Mouse (Mus musculus): Measurements from ENCODE around the gene Vav3. TPM values are rescaled to one million over a fixed set of nuclear protein-coding genes. Genes with fewer than 3 reads are reported as not detected.
A peak's percentile ranks its signal among the peaks of the same experiment; 100 is the strongest.

Gene Vav3
- polyA plus RNA-seq, 1 experiment from 2014 or later = 6.4 TPM

DNA sequence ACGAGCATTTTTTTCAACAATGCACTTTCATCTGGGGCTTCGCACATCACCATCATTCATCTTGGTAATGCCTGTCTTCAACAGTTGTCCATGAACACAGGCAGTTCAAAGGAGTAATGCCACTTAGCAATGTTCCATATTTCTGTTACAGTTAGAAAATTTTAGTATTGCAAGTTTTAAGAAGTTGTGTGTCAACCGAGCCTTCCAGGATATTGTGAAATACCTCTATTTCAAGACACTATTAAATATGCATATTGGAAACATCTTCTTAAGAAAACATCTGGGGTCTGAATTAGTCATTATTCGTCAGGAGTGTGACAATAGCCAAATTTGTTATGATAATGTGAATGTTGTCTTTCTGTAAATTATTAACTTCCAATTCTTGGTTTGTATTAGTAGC is 137.8 kb downstream of the Vav3 start:
- H3K4me1 ChIP-seq (replicated peaks) = no peaks in the 10 kb centered on the region
- H3K9me3 ChIP-seq = no peaks in the 10 kb centered on the region
- WGBS = 71% methylated on average over 4 of the region's 4 CpGs
- H3K36me3 ChIP-seq = no peaks in the 10 kb centered on the region
- no peak overlapping the region for H3K4me2 ChIP-seq
- no peak overlapping the region for H3K27ac ChIP-seq
- ATAC-seq (ENCODE audit: insufficient number of reproducible peaks, insufficient read depth, low FRiP score, low TSS enrichment, low read depth) = no peak
- no peaks in the 10 kb centered on the region for H3K27me3 ChIP-seq
- H3K9ac ChIP-seq (replicated peaks) = no peak overlapping the region
- H3K4me3 ChIP-seq (replicated peaks) = no peak overlapping the region

DNA sequence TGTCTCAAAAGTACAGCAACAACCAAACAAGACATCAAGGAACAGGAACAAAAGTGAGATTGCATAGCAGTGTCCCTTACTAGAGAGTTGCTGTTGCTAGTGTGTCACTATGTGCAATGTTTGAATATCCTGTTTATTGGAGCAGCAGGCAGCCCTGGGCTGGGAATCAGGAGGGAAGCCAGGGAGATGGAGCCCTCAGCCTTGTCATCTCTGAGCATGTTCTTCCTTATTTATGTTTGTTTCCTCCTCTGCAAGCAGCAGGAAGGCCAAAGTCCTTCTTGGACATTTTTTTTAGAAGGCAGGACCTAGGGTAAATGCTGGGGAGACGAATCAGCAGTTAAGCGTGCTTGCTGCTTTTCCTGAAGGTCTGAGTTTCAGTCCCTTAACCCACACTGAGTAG is 140.2 kb downstream of the Vav3 start:
- 77% methylated on average over 2 of the region's 2 CpGs for WGBS
- Histone ChIP-seq H3K4me1 (replicated peaks) (no peaks in the 10 kb centered on the region), H3K9me3 (no peaks in the 10 kb centered on the region), H3K27me3 (no peaks in the 10 kb centered on the region), H3K4me2 (no peak overlapping the region), H3K36me3 (no peaks in the 10 kb centered on the region), H3K27ac (no peak overlapping the region), H3K9ac (replicated peaks) (no peak overlapping the region), H3K4me3 (replicated peaks) (no peak overlapping the region)
- ATAC-seq (ENCODE audit: insufficient number of reproducible peaks, insufficient read depth, low FRiP score, low TSS enrichment, low read depth) = no peak

DNA sequence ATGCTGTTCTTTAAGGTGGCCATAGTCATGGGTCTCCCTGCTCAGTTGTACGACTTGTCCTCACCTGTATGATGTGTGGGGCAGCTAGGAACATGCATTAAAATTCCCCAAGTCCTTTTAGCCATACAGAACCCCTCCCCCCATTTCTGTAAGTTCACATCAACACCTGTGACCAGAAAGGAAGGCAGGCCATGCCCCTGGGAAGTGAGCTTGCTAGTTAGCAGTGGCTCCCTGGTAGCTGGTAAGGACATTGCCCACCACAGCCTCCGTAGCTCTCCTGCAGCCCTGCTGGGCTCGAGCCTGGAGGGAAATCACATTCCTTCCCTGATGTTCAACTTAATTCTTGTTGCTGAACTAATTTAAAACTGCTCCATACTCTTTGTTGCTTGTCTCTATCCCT is 146.3 kb downstream of the Vav3 start:
- no peak for ATAC-seq (ENCODE audit: insufficient number of reproducible peaks, insufficient read depth, low FRiP score, low TSS enrichment, low read depth)
- no peaks in the 10 kb centered on the region for H3K9me3 ChIP-seq
- H3K27me3 ChIP-seq = no peaks in the 10 kb centered on the region
- H3K4me2 ChIP-seq = no peak overlapping the region
- no peak overlapping the region for H3K9ac ChIP-seq (replicated peaks)
- H3K4me3 ChIP-seq (replicated peaks) = no peak overlapping the region
- H3K4me1 ChIP-seq (replicated peaks) = no peaks in the 10 kb centered on the region; the same call in 1 of the 2 replicates
- H3K27ac ChIP-seq = no peak overlapping the region
- 44% methylated on average over 3 of the region's 3 CpGs for WGBS
- H3K36me3 ChIP-seq = no peaks in the 10 kb centered on the region

DNA sequence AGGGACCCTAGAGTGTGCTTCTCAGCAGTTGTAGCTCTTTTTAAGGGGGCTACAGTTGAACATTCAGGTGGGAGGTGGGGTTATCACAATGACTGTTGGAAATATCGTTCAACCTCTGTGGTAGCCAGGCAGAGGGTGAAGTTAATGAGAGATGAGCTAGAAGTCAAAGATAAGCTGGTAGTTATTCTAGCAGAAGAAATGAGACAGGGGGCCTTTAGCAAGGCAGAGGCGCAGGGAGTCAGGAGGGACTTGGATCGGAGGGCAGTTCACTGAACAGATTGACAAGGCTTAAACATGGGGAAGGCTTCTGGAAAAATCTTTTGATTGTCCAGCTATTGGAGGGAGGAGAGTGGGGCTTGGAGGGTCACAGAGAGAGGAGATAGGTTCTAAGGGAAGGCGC is 147.4 kb downstream of the Vav3 start:
- Histone ChIP-seq H3K27ac (no peak overlapping the region), H3K9me3 (no peaks in the 10 kb centered on the region), H3K9ac (replicated peaks) (no peak overlapping the region), H3K4me2 (no peak overlapping the region), H3K4me3 (replicated peaks) (no peak overlapping the region), H3K27me3 (no peaks in the 10 kb centered on the region), H3K4me1 (replicated peaks) (no peaks in the 10 kb centered on the region; the same call in 1 of the 2 replicates), H3K36me3 (no peaks in the 10 kb centered on the region)
- 96% methylated on average over 4 of the region's 4 CpGs for WGBS
- ATAC-seq (ENCODE audit: insufficient number of reproducible peaks, insufficient read depth, low FRiP score, low TSS enrichment, low read depth) = no peak

DNA sequence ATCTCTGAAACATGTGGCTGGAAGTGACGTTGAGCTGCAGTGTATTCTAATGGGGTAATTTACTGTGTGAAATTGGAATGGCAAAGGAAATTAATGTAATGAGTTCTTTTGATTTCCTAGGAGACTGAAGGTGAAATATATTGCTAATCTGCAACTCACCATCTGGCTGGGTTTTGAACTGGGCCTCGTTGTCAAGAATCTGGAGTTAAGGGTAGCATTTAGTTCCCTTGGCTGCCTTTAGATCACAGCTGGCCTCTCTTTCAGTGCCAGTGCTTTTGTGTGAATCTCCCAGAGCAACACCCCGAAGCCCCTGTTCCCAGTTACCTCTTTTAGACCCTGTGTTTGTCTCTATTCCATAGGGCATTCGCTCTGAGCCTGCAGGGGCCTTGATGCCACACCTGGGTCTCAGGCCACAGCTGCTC is 148.3 kb downstream of the Vav3 start:
- H3K9me3 ChIP-seq = no peaks in the 10 kb centered on the region
- no peak overlapping the region for H3K9ac ChIP-seq (replicated peaks)
- no peak overlapping the region for H3K27ac ChIP-seq
- H3K36me3 ChIP-seq = no peaks in the 10 kb centered on the region
- WGBS = 28% methylated on average over 4 of the region's 4 CpGs
- H3K27me3 ChIP-seq = no peaks in the 10 kb centered on the region
- no peaks in the 10 kb centered on the region; the same call in 1 of the 2 replicates for H3K4me1 ChIP-seq (replicated peaks)
- no peak overlapping the region for H3K4me2 ChIP-seq
- no peak overlapping the region for H3K4me3 ChIP-seq (replicated peaks)
- no peak for ATAC-seq (ENCODE audit: insufficient number of reproducible peaks, insufficient read depth, low FRiP score, low TSS enrichment, low read depth)

DNA sequence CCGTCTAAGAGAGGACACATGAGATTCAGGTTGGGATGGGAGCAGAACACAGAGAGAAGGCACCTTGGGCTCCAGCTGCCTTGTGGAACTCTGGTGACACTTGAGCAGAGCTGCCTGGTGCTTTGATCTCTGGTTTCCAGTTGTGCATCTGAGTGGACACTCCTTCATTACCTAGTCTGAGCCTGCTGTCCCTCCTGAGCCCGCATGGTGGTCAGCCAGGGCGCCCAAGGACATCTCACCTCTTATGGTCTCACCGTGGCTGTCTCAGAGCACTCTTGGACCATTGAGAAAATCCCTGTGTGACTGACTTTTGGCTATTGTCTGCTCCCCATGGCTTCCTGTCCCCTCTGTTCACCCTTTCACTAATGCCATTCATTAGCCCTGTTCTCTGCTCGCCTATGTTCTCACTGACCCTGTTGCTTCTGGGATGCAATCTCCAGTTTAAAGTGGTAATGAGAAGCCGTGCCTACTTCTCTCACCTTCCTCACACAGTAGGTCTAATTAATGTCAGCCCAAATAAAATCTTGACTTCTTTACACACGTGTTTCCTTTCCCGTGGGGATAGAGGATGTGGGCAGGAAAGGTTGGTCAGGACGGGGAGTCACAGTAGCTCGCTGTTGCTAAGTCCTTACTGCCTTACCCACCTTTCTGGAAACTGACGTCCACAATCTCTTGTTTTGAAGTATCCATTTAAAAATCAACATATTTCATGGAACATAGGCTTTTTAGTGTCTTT is 150.3 kb downstream of the Vav3 start:
- 62% methylated on average over 11 of the region's 11 CpGs for WGBS
- H3K4me3 ChIP-seq (replicated peaks) = no peak overlapping the region
- no peak overlapping the region for H3K4me2 ChIP-seq
- no peaks in the 10 kb centered on the region for H3K9me3 ChIP-seq
- no peaks in the 10 kb centered on the region; the same call in 1 of the 2 replicates for H3K4me1 ChIP-seq (replicated peaks)
- no peak overlapping the region for H3K9ac ChIP-seq (replicated peaks)
- no peaks in the 10 kb centered on the region for H3K36me3 ChIP-seq
- no peak overlapping the region for H3K27ac ChIP-seq
- ATAC-seq (ENCODE audit: insufficient number of reproducible peaks, insufficient read depth, low FRiP score, low TSS enrichment, low read depth) = no peak
- H3K27me3 ChIP-seq = no peaks in the 10 kb centered on the region

DNA sequence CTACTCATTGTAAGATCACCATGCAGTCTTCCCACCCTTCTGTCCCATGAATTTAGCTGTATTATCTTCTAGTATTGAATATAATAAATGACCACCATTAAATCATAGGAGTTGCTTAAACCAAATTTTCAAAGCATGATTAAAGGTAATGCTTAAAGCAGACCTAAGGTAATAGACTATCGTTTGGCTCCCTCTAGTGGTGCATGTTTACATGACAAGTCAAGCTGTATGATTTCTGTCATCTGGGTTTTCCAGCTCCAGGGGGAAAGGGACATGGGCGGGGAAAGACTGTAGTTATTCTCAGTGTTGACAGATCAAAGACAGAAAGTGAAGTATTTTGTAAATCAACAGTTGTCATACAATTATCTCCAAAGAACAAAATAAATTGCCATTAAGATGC is 151.1 kb downstream of the Vav3 start:
- Histone ChIP-seq H3K4me1 (replicated peaks) (no peaks in the 10 kb centered on the region; the same call in 1 of the 2 replicates), H3K9me3 (no peaks in the 10 kb centered on the region), H3K4me3 (replicated peaks) (no peak overlapping the region), H3K36me3 (no peaks in the 10 kb centered on the region), H3K27ac (no peak overlapping the region), H3K9ac (replicated peaks) (no peak overlapping the region), H3K27me3 (no peaks in the 10 kb centered on the region), H3K4me2 (no peak overlapping the region)
- peak; percentile 38; the same call in 1 of the 2 replicates for ATAC-seq (ENCODE audit: insufficient number of reproducible peaks, insufficient read depth, low FRiP score, low TSS enrichment, low read depth)
- 3% methylated on average over 2 of the region's 2 CpGs for WGBS

DNA sequence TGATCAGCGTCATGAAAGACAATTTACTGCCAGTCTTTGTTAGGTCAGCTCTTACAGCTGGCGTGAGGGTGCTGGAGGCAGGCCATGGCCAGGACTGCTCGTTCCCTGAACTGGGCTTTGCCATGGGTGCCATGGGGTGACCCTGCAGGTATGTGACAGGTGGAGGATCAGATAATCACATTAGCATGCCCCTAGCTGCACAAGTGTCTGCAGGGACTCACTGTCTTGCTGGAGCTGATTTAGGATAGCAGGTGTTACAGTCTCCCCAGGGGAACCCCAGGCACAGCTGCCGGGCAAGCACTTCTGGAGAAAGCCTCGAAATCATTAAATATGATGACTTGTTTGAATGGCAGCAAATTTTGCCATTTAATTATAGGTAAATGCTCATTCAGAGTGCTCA is 156.0 kb downstream of the Vav3 start:
- ATAC-seq (ENCODE audit: insufficient number of reproducible peaks, insufficient read depth, low FRiP score, low TSS enrichment, low read depth) = no peak
- WGBS = 51% methylated on average over 5 of the region's 5 CpGs

DNA sequence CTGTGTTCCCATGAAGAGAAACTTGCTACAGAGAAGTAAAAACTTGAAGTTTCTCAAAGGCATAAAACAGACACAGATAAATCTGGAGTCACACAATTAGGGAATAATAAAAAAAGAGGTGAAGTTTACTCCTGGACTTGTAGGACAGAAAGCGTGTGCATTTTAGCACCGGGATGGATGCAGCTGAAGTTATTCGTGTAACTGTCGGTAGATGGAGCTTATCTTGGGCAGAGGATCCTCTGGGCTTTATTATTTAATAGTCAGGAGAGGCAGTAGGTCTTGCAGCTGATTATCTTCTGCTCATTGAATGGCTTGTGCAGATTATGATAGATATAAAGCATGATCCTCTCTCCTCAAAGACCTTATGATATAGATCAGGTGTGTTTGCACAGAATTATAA is 156.6 kb downstream of the Vav3 start:
- Histone ChIP-seq H3K27ac (no peak overlapping the region), H3K27me3 (no peaks in the 10 kb centered on the region), H3K4me1 (replicated peaks) (no peaks in the 10 kb centered on the region), H3K4me2 (no peak overlapping the region), H3K9me3 (no peaks in the 10 kb centered on the region), H3K9ac (replicated peaks) (no peak overlapping the region), H3K4me3 (replicated peaks) (no peak overlapping the region), H3K36me3 (no peaks in the 10 kb centered on the region)
- WGBS = 77% methylated on average over 4 of the region's 4 CpGs
- no peak for ATAC-seq (ENCODE audit: insufficient number of reproducible peaks, insufficient read depth, low FRiP score, low TSS enrichment, low read depth)

More for the DNA sequence above, 156.0 kb downstream of the Vav3 start:
- Histone ChIP-seq H3K36me3 (no peaks in the 10 kb centered on the region), H3K9me3 (no peaks in the 10 kb centered on the region), H3K27ac (no peak overlapping the region), H3K27me3 (no peaks in the 10 kb centered on the region), H3K9ac (replicated peaks) (no peak overlapping the region), H3K4me3 (replicated peaks) (no peak overlapping the region), H3K4me1 (replicated peaks) (no peaks in the 10 kb centered on the region), H3K4me2 (no peak overlapping the region)

DNA sequence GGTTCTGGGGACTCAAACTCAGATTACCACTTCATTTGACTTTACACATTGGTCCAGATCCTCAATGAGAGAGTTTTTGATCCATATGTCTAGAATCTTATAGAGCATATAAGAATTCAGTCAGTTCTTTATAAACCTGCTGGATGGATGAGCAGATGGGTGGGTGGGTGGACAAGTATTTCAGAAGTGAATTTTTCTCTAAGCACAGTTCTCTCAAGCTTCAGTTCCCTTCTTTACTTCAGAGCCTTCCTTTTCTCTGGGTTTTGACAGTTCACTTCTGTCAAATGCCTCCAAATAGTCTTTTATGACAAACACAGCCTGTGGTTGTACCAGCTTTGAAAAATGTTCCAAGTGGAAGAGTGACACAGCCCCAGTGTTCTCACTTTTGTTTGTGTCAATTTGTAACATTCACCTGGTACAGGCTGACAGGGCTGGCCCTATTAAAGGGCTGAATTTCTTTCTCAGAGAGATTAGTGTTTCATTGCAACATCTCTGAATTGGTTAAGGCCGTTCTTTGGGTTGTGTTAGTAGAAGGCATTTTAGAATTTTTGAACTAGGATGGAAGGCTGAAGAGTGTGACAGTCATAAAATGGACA is 159.5 kb downstream of the Vav3 start:
- H3K27ac ChIP-seq = no peak overlapping the region
- no peaks in the 10 kb centered on the region for H3K36me3 ChIP-seq
- no peak overlapping the region for H3K4me2 ChIP-seq
- ATAC-seq (ENCODE audit: insufficient number of reproducible peaks, insufficient read depth, low FRiP score, low TSS enrichment, low read depth) = no peak
- no peak overlapping the region for H3K4me3 ChIP-seq (replicated peaks)
- no peak overlapping the region for H3K9ac ChIP-seq (replicated peaks)
- H3K9me3 ChIP-seq = no peaks in the 10 kb centered on the region
- no peaks in the 10 kb centered on the region for H3K27me3 ChIP-seq
- H3K4me1 ChIP-seq (replicated peaks) = no peaks in the 10 kb centered on the region
- 84% methylated on average over 1 of the region's 1 CpGs for WGBS

DNA sequence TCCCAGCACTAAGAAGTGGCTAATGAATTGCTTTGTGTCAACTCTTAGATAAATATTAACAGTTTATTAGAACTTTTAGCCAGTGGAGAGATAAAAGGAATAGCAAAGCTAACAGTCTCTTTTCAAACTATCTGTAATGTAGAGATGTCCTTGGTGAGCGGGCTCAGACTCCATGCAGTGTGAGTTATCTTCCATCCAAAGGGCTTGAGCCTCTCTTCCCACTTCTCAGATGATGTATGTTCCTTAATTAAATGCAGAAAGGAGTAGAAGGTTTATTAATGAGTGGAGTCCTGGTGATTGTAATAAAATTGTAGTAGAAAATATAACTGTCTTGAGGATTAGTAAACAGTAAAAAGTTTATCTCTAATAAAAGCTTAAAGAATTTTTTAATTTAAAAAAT is 169.3 kb downstream of the Vav3 start:
- Histone ChIP-seq H3K4me1 (replicated peaks) (no peaks in the 10 kb centered on the region), H3K4me3 (replicated peaks) (no peak overlapping the region), H3K27me3 (no peaks in the 10 kb centered on the region), H3K4me2 (no peak overlapping the region), H3K9ac (replicated peaks) (no peak overlapping the region), H3K36me3 (no peaks in the 10 kb centered on the region), H3K27ac (no peak overlapping the region), H3K9me3 (no peaks in the 10 kb centered on the region)
- ATAC-seq (ENCODE audit: insufficient number of reproducible peaks, insufficient read depth, low FRiP score, low TSS enrichment, low read depth) = no peak
- WGBS = 70% methylated on average over 1 of the region's 1 CpGs

DNA sequence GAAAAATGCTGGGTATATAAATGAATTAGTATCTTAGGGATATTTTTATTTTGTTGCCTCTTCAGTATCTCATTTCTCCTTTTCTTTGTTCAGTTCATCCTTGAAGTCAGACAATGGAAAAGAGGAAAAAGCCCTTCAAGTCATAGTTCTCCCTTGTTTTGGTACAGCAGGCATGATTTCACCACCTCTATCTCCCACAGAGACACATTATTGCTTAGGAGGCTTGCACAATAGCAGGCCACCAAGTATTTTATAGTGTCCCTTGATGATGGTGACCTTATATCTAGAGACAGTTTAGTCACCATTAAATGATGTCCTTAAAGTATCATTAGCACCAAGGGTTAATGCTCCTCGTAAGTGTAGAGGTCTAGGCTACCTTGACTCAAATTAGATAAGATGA is 171.4 kb downstream of the Vav3 start:
- Histone ChIP-seq H3K27ac (no peak overlapping the region), H3K4me3 (replicated peaks) (no peak overlapping the region), H3K27me3 (no peaks in the 10 kb centered on the region), H3K36me3 (no peaks in the 10 kb centered on the region), H3K4me2 (no peak overlapping the region), H3K9ac (replicated peaks) (no peak overlapping the region), H3K9me3 (no peaks in the 10 kb centered on the region), H3K4me1 (replicated peaks) (no peaks in the 10 kb centered on the region)
- no peak for ATAC-seq (ENCODE audit: insufficient number of reproducible peaks, insufficient read depth, low FRiP score, low TSS enrichment, low read depth)
- 63% methylated on average over 1 of the region's 1 CpGs for WGBS
